Mouse (Mus musculus) ES-Bruce4 (cell line): ENCODE measurements at regions not wholly inside any gene's neighbourhood (a gene's known extent, or its start where the extent isn't known, plus 50 kb on each side); places are given as distances from the start of the nearest gene placed in this dataset.

Experiments
- H3K27ac ChIP-seq: 2 replicates; pipeline ENCODE4 v1.5.1; 2012; ENCODE audit warnings: low read length, inconsistent platforms; ENCODE audit not compliant: insufficient read depth
- H3K27me3 ChIP-seq: 2 replicates; pipeline ENCODE4 v1.6.1; 2012; ENCODE audit warnings: mild to moderate bottlenecking, low read length, inconsistent platforms; ENCODE audit not compliant: control insufficient read depth, poor library complexity, insufficient read depth, severe bottlenecking
- H3K36me3 ChIP-seq: 2 replicates; pipeline ENCODE4 v1.6.1; 2012; ENCODE audit warnings: inconsistent platforms, mild to moderate bottlenecking, low read length, moderate library complexity; ENCODE audit not compliant: control insufficient read depth, poor library complexity, insufficient read depth, severe bottlenecking
- H3K4me1 ChIP-seq: one replicate; pipeline ENCODE4 v1.8.1; 2011; ENCODE audit warnings: low read length; ENCODE audit not compliant: control insufficient read depth, insufficient read depth
- H3K4me3 ChIP-seq: 2 replicates; pipeline ENCODE4 v1.5.1; 2011; ENCODE audit warnings: low read depth, mild to moderate bottlenecking, low read length
- H3K9ac ChIP-seq: 2 replicates; pipeline ENCODE4 v1.6.1; 2012; ENCODE audit warnings: low read depth, mild to moderate bottlenecking, inconsistent platforms; ENCODE audit not compliant: poor library complexity, severe bottlenecking
- H3K9me3 ChIP-seq: replicated peaks from 2 replicates; pipeline ENCODE4 v1.6.1; 2012; ENCODE audit warnings: mild to moderate bottlenecking, low read length, inconsistent platforms; ENCODE audit not compliant: control insufficient read depth, poor library complexity, insufficient read depth, severe bottlenecking
- CTCF ChIP-seq: IDR thresholded peaks from one replicate; pipeline ENCODE4 v1.8.1; 2011; ENCODE audit warnings: low read depth, low read length
- EP300 ChIP-seq: IDR thresholded peaks from 2 replicates; pipeline ENCODE4 v1.6.1; 2011; ENCODE audit warnings: low read depth, low read length; ENCODE audit not compliant: insufficient read depth
- POLR2A ChIP-seq: IDR thresholded peaks from one replicate; pipeline ENCODE4 v1.8.1; 2011; ENCODE audit warnings: low read length; ENCODE audit not compliant: insufficient read depth

- Histone ChIP-seq H3K4me3 (no peak overlapping the region), H3K36me3 (no peaks in the 10 kb centered on the region), H3K9ac (no peak overlapping the region), H3K27ac (no peak overlapping the region), H3K4me1 (no peaks in the 10 kb centered on the region), H3K9me3 (no peaks in the 10 kb centered on the region), H3K27me3 (no peaks in the 10 kb centered on the region; the same call in 1 of the 2 replicates)
- TF ChIP-seq POLR2A (no peak), EP300 (no peak)
Measured at GRCm38 (mm10) chr13:101846016-101846415, 78.0 kb upstream of the Pik3r1 start.

GRCm38 (mm10) chr13:101847879-101848600 is 80.0 kb upstream of the Pik3r1 start:
- H3K27ac ChIP-seq = no peak overlapping the region
- TF ChIP-seq CTCF = no peak
- TF ChIP-seq EP300 = no peak
- TF ChIP-seq POLR2A = no peak

GRCm38 (mm10) chr13:101848601-101849147 is 80.7 kb upstream of the Pik3r1 start:
- Histone ChIP-seq H3K36me3 (no peaks in the 10 kb centered on the region), H3K27ac (no peak overlapping the region), H3K4me1 (no peaks in the 10 kb centered on the region)

More at GRCm38 (mm10) chr13:101847879-101848600, 80.0 kb upstream of the Pik3r1 start:
- no peak overlapping the region for H3K4me3 ChIP-seq
- H3K9me3 ChIP-seq = no peaks in the 10 kb centered on the region
- no peaks in the 10 kb centered on the region for H3K4me1 ChIP-seq
- no peaks in the 10 kb centered on the region for H3K36me3 ChIP-seq
- H3K9ac ChIP-seq = no peak overlapping the region
- no peaks in the 10 kb centered on the region; the same call in 1 of the 2 replicates for H3K27me3 ChIP-seq

GRCm38 (mm10) chr13:101849416-101849815 is 81.4 kb upstream of the Pik3r1 start:
- Histone ChIP-seq H3K36me3 (no peaks in the 10 kb centered on the region), H3K9me3 (no peaks in the 10 kb centered on the region), H3K9ac (no peak overlapping the region), H3K4me1 (no peaks in the 10 kb centered on the region), H3K27ac (no peak overlapping the region), H3K4me3 (no peak overlapping the region), H3K27me3 (no peaks in the 10 kb centered on the region; the same call in 1 of the 2 replicates)
- TF ChIP-seq CTCF (no peak), EP300 (no peak), POLR2A (no peak)

More at GRCm38 (mm10) chr13:101848601-101849147, 80.7 kb upstream of the Pik3r1 start:
- H3K27me3 ChIP-seq = no peaks in the 10 kb centered on the region; the same call in 1 of the 2 replicates
- no peak overlapping the region for H3K4me3 ChIP-seq
- H3K9me3 ChIP-seq = no peaks in the 10 kb centered on the region
- no peak overlapping the region for H3K9ac ChIP-seq
- no peak for TF ChIP-seq POLR2A
- TF ChIP-seq EP300 = no peak
- no peak for TF ChIP-seq CTCF

GRCm38 (mm10) chr13:101851329-101851728 is 83.3 kb upstream of the Pik3r1 start:
- no peaks in the 10 kb centered on the region for H3K9me3 ChIP-seq
- no peaks in the 10 kb centered on the region for H3K4me1 ChIP-seq
- H3K9ac ChIP-seq = no peak overlapping the region
- no peak for TF ChIP-seq POLR2A
- H3K27me3 ChIP-seq = no peaks in the 10 kb centered on the region; the same call in 1 of the 2 replicates
- H3K27ac ChIP-seq = no peak overlapping the region
- no peak overlapping the region for H3K4me3 ChIP-seq
- no peaks in the 10 kb centered on the region for H3K36me3 ChIP-seq

- Histone ChIP-seq H3K4me3 (no peak overlapping the region), H3K27me3 (no peaks in the 10 kb centered on the region; the same call in 1 of the 2 replicates), H3K36me3 (no peaks in the 10 kb centered on the region), H3K9ac (no peak overlapping the region), H3K9me3 (no peaks in the 10 kb centered on the region), H3K27ac (no peak overlapping the region), H3K4me1 (no peaks in the 10 kb centered on the region)
- TF ChIP-seq CTCF (no peak), EP300 (no peak), POLR2A (no peak)
Measured at GRCm38 (mm10) chr13:101852960-101853359, 84.9 kb upstream of the Pik3r1 start.
